Mouse (Mus musculus): ENCODE results near the gene Mepce.
A peak's percentile ranks its signal among the peaks of the same experiment; 100 is the strongest.
"Not testable (repeated sequence)": the region's sequence is repeated elsewhere in the genome, so short reads cannot be mapped to it uniquely, and the experiment has no call there.

The Mepce gene

GRCm38 (mm10) chr5:137756882-137757661 is 30.4 kb downstream of the Mepce start:
- peak; percentile 98 for DNase-seq

GRCm38 (mm10) chr5:137756106-137756505 is 31.3 kb downstream of the Mepce start:
- no peak for DNase-seq

DNA sequence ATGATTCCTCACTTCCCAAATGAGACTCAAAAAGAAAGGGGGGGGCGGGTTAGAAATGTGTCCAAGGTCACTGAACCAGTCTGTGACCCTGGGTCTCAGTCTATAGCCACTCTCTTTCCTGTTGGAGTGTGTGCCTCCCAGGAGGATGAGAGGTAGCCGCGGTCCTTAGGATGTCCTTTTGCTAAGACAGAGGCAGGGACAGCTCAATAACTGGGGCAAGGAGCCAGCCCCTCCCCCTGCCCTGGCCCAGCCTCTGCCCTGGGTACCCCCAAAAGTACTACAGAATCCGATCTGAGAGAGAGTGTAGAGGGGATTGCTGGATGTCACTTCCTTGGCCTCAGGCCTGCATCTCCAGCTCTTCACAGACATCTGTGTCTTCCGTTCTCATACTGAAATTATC is 32.0 kb downstream of the Mepce start:
- DNase-seq, result peak; percentile 85

- DNase-seq, result peak; percentile 97
Observed at GRCm38 (mm10) chr5:137753111-137753832, 34.2 kb downstream of the Mepce start.

GRCm38 (mm10) chr5:137751988-137752387 is 35.5 kb downstream of the Mepce start:
- peak; percentile 90 for DNase-seq

GRCm38 (mm10) chr5:137751221-137751887 is 36.1 kb downstream of the Mepce start:
- DNase-seq, result peak; percentile 94

GRCm38 (mm10) chr5:137750212-137750611 is 37.2 kb downstream of the Mepce start:
- not testable (repeated sequence) for DNase-seq

DNA sequence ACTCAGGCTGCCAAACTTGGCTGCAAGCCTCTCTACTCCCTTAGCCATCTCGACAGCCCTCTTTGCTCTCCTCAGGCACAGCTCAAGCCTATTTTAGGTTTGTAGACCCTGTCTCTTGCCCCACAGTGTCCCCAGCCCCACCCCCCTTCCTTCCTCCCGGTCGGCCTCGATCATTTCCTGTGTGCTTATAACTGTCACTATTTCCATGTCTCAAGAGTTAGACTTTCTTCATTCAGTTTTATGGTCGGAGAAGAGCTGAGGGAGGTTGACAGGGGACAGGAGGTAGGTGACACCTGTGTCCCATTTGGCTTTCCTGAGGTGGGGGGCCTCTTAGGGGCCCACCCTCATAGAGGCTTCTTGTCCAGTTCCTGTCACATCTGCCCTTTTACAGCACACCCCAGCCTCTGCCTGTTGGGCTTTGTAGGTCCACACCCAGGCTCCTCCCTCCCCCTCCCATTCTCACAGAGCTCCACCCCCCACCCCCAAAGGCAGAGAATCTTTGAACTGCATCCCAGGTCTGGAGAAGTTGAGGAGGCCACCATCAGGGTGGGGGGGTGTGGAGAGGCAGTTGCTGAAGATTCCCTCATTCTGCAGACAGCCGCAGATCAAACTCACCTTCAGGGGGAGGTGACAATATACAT is 38.1 kb downstream of the Mepce start:
- peak; percentile 96 for DNase-seq

DNA sequence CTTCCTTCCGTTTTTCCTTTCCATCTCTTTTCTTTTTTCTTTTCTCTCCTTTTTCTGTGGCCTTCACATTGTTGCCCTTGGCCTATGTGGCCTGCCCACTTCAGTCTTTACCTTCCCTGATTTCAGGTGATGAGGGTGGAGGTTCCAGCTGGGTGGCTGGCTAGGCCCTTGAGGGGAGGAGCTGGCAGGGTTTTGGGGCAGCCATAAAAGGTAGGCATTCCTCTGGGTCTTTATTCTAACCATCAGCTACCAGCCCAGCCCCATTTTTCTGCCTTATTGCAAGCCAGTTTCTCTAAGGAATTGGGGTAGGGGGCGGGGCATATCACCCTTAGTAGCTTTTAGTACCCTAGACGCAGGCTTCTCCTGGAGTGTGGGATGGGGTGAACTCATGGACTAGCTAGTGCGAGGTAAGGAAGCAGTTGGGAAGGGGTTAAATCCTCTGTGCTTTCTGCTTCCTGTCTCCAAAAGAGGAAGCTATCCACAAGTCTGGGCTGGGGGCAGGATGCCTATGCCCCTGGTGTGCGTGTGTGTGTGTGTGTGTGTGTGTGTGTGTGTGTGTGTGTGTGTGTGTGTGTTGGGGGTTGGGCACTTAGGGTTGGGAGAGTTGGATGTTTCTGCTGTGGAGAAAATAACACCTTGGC is 39.2 kb downstream of the Mepce start:
- DNase-seq, result peak; percentile 96

GRCm38 (mm10) chr5:137747326-137747961 is 40.0 kb downstream of the Mepce start:
- peak; percentile 98 for DNase-seq

GRCm38 (mm10) chr5:137746851-137747325 is 40.6 kb downstream of the Mepce start:
- DNase-seq, result peak; percentile 97

DNA sequence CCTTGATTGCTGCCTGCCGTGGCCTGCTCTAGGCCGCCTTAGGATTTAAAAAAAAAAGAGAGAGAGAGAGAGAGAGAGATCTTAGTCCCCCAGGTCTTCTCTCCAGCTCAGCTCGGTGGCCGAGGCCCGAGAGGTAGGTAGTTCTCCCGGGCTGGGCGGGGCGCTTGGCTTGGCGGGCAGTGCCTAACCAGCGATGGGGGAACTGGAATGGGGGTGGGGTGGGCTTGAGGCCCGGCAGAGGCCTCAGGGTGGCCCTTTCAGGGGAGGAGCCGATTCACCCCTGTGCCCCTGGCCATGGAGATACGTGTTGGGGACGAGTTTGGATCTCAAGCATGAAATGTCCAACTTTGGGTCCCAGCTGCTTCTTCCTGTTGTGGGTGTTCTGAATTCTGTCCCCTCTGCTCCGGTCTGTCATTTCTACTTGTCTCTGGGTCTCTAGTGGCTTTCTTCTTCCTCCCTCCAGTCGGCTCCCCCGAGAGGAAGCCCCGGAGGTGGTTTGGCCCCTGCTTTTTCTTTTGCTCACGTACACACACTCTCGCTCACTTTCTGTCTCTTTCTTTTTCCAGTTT is 41.1 kb downstream of the Mepce start:
- peak; percentile 98 for DNase-seq

GRCm38 (mm10) chr5:137745214-137746171 is 42.0 kb downstream of the Mepce start, which contains the start of gene Tsc22d4:
Gene Tsc22d4 (plus strand): TSS chr5:137745730.
- DNase-seq, result peak; percentile 100

DNA sequence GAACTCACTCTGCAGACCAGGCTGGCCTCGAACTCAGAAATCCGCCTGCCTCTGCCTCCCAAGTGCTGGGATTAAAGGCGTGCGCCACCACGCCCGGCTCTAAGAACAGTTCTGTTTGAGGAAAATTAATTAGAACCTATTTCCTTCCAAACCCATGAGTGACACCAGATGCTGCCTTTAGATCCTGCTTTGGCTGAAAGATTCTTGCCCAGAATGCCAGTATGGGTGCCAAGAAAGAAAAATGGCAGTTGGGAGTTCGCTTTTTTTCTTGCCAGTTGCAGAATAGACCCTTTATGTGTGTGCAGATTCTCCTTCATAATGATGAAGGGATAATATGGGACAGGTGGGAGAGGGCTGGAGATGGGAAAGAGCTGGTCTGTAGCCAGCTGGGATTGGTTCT is 43.3 kb downstream of the Mepce start:
- DNase-seq, result peak; percentile 84

- peak; percentile 88 for DNase-seq
Observed at GRCm38 (mm10) chr5:137742836-137743235, 44.6 kb downstream of the Mepce start.

- peak; percentile 80 for DNase-seq
Observed at GRCm38 (mm10) chr5:137742048-137742447, 45.4 kb downstream of the Mepce start.

GRCm38 (mm10) chr5:137741023-137741931 is 46.2 kb downstream of the Mepce start, which contains the start of gene Nyap1:
Gene Nyap1 (minus strand): TSS chr5:137741607.
- peak; percentile 97 for DNase-seq

GRCm38 (mm10) chr5:137740506-137740905 is 46.9 kb downstream of the Mepce start:
- peak; percentile 92 for DNase-seq

GRCm38 (mm10) chr5:137739471-137739870 is 48.0 kb downstream of the Mepce start:
- no peak for DNase-seq

Data from heart, adult 11 months (tissue).